Mouse (Mus musculus) 416B (cell line): ENCODE data around the gene Ndc80.
"Not testable (repeated sequence)": the region's sequence is repeated elsewhere in the genome, so short reads cannot be mapped to it uniquely, and the experiment has no call there.

ENCODE experiments used
- DNase-seq: peaks from one replicate; pipeline ENCODE4 v3.0.0; 2011; ENCODE audit warnings: low read depth

The Ndc80 gene

DNA sequence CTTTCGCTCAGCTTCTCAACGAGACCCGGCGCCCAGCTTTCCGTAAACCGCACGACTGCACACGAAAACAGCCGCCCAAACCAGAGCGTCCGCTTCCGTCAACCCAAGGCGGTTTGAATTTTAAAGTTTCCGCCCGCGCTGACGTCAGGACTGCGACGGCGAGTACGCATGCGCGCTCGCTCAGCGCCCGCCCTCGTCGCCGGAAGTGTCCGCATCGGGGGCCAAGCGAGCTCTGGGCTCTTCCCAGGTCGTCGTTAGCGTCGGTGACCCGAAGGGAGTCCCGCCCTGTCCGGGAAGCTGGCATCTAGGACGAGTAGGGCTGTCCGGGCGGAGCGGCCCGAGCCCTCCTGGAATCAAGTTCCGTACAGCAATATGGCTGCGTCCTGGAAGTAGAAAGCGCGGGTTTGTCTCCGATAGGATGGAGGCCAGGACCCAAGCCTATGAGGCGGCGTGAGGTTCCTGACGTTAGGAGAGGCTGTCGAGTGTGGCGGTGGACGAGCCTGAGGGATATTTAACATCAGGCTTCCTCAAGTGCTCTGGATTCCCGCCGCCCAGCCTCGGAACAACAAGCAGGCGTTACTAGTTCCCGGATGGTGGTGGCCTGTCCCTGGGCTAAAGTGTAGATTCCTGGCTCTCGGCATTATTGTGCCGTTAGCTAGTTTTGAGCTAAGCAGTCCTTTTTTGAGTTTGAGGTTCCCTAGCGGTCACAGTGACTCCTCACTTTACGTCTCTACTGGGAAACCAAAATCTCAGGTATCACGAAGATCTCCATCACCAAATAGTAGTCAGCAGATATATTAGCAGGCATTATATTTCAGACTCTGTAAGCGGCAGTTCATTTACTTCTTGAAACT lies at the start of gene Ndc80:
TSS of gene Ndc80 (minus strand) at position 147 of the 854 bp plus-strand sequence.
- peak; percentile 98 for DNase-seq

- DNase-seq = peak; percentile 66
Measured at GRCm38 (mm10) chr17:71561631-71562030, 35.0 kb upstream of the Ndc80 start.

- no peak for DNase-seq
Measured at GRCm38 (mm10) chr17:71552901-71553300, 26.2 kb upstream of the Ndc80 start.

DNA sequence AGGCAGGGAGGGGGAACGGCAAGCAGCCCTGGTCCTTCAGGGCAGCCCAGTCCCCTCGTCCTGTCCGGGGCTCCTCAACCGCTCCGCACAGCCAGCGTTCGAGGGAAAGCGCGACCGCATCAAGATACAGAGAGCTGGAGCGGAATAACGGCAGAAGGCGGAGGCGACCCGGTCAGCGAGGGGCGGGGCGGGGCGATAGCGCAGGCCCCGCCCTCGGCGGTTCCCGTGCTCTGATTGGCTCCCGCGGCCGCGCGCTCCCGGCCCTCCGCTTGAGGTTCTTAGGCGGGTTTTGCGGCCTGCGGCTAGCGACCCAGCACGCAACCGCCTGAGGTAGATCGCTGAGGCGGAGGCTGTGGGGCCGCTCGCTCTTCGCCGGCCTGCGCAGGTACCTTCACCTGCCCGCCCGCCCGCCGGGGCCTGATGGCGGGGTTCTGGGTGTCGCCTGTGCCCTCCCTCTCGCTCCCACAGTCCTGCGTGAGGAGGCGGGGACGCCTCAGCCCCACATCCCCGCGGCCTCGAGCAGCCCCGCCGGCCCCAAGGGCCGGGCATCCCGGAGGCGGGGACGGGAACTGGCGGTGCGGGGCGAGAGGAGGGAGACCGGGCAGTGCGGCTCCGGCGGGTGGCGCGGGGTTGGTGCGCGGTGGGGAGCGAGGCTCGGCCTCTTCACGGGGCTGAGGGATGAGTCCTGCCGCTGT lies 25.2 kb upstream of the Ndc80 start, which contains the start of gene Spdya:
TSS of gene Spdya (plus strand) at position 305 of the 695 bp plus-strand sequence.
- DNase-seq = peak; percentile 70

GRCm38 (mm10) chr17:71551350-71551749 lies 24.7 kb upstream of the Ndc80 start:
- DNase-seq = no peak

- peak; percentile 60 for DNase-seq
Measured at GRCm38 (mm10) chr17:71548586-71548985, 21.9 kb upstream of the Ndc80 start.

DNA sequence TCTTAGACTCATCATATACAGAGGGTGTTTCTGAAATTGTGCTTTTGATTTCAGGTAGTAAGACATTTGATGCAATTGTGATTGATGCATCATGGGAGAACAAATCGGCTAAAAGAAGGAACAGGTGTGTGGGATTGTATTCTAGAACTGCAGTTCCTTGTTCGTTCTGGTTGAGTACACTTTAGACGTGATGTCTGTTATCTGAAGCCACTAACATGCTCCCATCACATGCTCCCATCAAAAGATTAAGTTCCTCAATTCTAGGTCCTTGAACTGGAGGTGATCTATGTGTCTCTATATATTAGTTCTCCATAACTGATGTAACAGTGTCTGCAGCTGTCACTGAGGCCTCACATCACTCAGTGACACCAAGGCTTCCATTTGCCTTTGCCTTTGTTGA lies 10.5 kb upstream of the Ndc80 start:
- no peak for DNase-seq

- DNase-seq = not testable (repeated sequence)
Measured at GRCm38 (mm10) chr17:71535595-71535994, 8.9 kb upstream of the Ndc80 start.

DNA sequence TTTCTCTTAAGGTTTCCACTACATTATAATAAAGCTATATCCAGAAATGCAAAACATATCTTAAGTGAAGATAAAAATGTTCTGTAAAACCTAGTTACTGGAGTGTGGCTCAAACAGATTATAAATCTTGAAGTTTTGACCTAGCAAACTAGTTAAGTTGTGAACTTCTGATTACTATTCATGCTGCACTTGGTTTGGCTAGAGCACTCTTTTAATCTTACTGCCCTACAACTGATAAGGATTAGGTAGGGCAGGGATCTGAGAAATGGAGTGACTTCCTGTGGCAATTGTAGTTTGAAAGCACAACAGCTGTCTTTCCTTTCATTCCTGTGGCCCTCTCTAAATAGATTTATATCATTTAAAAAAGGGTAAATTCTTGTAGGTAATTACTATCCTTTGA lies 1.4 kb upstream of the Ndc80 start:
- DNase-seq = no peak

GRCm38 (mm10) chr17:71526302-71526708 lies 352 bp downstream of the Ndc80 start:
- no peak for DNase-seq

- DNase-seq = no peak
Measured at GRCm38 (mm10) chr17:71510297-71510696, 16.4 kb downstream of the Ndc80 start.

DNA sequence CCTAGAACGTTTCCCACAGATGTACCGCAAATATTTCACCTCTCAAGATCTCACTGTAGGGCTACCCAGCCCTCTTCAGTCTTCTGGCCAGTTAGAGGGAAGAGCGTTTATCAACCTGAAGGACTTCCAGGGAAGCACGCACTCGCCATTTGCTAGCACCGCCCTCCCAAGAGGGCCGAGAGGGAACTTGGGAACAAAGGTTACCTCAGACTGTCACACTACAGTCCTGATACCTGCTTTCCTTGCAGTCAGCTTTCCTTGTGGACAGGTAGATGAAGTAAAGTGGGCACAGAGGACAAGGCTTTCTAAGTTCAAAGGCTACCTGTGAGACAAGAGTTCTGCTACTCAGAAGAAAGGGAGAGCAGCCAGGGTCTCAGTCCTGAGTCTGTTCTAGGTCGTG lies 19.8 kb downstream of the Ndc80 start:
- no peak for DNase-seq

DNA sequence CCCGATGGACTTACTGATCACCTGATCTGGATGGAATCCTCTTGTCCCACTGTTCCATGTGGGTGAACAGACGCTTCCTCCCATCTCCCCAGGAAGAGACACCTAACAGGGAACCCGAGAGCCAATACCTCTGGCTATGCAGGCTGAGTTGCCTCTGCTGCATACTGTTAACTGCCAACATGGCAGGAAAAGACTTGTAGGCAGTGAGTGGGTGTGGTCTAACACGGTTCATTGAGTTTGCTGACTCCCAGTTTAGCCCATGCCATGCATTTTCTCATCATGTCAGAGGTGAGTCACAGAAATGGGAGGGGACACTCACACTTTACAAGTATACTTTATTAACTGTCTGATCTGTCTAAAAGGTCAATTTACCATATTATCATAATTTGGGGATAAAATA lies 30.9 kb downstream of the Ndc80 start:
- DNase-seq = no peak

DNA sequence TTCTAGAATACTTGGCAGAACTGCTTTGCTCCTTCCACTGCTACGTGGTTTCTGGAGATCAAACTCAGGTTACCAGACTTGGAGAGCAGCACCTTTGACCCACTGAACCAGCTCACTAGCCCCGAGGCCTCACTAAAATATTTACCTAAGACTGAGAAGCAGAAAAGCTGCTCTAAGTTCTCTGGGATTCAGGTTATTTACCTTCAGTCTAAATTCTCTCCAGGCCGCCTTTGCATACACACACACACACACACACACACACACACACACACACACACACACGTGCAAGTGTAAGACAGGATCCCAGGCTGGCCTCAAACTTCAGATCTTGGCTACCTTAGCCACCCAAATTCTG lies 35.3 kb downstream of the Ndc80 start:
- DNase-seq = no peak

- DNase-seq = no peak
Measured at GRCm38 (mm10) chr17:71490666-71491331, 35.9 kb downstream of the Ndc80 start.

DNA sequence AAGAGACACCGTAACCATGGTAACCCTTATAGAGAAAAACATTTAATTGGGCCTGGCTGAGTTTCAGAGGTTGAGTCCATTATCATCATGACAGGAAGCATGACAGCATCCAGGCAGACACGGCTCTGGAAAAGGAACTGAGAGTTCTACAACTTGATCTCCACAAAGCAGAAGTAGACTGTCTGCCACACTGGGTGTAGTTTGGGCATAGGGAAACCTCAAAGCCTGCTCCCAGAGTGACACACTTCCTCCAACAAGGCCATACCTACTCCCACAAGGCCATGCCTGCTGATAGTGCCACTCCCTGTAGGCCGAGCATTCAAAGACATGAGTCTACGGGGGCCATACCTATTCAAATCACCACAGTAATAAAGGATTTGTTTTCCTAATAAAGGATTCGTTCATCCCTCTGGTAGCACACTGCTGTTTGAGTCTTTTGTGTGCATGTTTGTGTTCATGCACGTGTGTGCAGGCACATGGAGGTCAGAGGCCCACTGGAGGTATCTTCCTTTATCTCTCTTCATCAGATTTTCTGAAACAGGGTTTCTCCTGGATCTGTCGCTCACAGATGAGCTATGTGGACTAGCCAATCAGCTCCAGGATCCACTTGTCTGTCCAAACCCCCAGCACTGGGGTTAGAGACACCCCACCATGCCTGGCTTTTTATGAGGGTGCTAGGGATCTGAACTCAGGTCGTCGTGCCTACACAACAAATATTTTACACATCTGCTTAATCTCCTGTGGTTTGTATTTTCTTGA lies 36.8 kb downstream of the Ndc80 start:
- peak; percentile 83 for DNase-seq

- no peak for DNase-seq
Measured at GRCm38 (mm10) chr17:71486231-71486851, 40.3 kb downstream of the Ndc80 start.

- DNase-seq = peak; percentile 68
Measured at GRCm38 (mm10) chr17:71485791-71486230, 40.8 kb downstream of the Ndc80 start.

GRCm38 (mm10) chr17:71484711-71485110 lies 41.9 kb downstream of the Ndc80 start:
- DNase-seq = no peak

DNA sequence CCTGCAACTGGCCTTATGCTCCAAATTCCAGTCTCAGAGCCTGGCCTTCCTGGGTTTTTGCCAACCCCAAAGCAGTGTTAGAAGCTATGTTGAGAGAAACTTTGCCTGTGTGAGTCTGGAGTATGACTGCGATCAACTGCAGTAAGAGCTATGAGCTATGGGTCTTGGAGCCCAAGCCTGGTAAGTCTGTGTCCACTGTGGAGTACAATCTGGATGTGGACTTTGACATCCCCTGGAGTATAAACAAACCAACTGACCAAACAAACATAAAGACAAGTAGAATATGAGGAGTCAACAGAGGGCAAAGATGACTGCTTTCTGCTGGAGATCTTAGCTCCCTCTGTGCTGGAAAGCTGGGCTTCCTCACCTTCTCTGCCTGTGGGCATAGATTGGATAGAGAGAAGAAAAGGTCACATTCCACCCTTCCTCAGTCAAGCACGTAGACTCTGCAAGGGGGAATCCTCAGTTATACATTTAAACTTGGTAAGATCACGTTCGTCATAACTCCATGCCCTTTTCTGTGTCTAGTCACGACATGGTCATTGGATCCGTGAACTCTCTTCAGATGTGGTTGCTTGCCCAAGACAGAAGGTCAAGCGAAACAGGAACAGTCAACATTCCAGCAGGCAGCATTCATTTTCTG lies 43.1 kb downstream of the Ndc80 start:
- DNase-seq = no peak

- no peak for DNase-seq
Measured at GRCm38 (mm10) chr17:71479381-71479901, 47.2 kb downstream of the Ndc80 start.
